Mouse (Mus musculus): ENCODE results near the gene Zdhhc3.

DNA sequence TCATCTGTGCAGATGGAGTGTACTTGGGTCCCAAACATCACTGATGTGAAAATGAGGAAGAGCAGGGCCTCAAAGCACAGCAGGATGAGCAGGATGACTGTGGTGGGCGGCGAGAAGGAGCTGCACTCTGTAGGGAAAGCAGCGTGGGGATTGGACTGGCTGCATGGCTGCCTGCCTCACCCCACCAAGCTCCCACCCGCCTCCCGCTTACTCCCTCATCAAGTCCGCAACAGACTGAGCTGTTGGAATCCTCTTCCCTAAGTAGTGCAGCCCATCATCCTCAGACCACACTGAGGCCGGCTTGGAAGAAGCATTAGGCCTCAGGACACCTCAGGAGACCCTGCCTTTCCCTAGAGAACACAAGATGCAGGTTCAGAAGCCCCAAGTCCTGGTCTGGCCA, 32.6 kb downstream of the Zdhhc3 start:
- no peak for TF ChIP-seq POLR2A (IDR thresholded peaks at IDR 0.05; ENCODE audit: low read depth, low read length)
- no peak for TF ChIP-seq CTCF (IDR thresholded peaks at IDR 0.05; ENCODE audit: borderline replicate concordance, insufficient read depth, low read length)
